Mouse (Mus musculus): Measurements from ENCODE around the gene Hecw1. TPM values are rescaled to one million over a fixed set of nuclear protein-coding genes. Genes with fewer than 3 reads are reported as not detected.

Gene Hecw1
- not detected for total RNA-seq (2023)

DNA sequence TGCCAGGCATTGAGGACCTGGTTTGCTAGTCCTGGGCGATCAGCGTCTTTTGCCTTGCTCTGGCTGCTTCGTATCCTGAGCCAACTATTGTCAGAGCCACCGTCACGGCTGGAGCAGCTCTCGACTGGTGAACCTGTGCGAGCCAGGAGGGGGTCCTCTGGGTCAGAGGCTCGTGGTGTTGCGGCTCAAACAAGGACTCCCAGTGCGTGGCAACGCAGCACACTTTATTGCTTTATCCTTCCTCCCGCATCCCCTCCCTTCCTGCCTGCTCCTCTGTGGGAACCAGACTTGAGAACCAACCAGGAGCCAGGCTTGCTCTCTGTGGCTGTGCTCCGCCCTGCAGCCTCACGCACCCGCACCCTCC lies at the start of gene Hecw1:
Gene Hecw1, minus strand, starts transcription at position 323 of the 364 bp plus-strand sequence.

Other genes with a start within 250 kb of the Hecw1 start
- 10 to 100 TPM; 27.1 to 34.4 TPM for gene Mrpl32, start 89.9 kb upstream of the Hecw1 start, total RNA-seq (2023)
- gene Psma2, start 90.0 kb upstream of the Hecw1 start, total RNA-seq (2023): 10 to 100 TPM; 63.3 to 71.2 TPM
- gene AW209491, start 106.9 kb upstream of the Hecw1 start, total RNA-seq (2023): 1 to 10 TPM; 4.5 to 5.4 TPM